Mouse (Mus musculus) kidney, postnatal 14 days (tissue): ENCODE measurements around the gene Osbpl11.
"Not testable (repeated sequence)": the region's sequence is repeated elsewhere in the genome, so short reads cannot be mapped to it uniquely, and the experiment has no call there.

Experiments
- DNase-seq: peaks from one replicate; pipeline ENCODE4 v3.0.0; 2022; ENCODE audit warnings: mixed read lengths

Gene Osbpl11

DNA sequence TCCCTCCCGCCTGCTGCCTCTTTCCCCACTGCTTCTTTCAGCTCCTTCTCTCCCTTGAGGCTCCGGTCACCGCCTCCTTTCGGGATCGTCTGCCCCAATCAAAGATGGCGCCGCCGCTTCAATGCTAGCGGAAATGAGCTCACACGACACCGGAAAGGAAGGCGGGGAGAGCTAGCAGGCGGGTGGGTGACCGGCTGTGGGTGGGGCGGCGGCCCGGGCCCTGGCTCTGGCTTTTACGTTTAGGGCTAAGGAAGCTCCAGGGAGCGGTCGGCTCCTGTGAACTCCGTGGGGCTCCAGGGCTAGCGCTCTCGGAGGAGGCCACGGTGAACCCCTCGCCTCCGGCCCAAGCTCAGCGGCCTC, at the start of gene Osbpl11:
Gene Osbpl11 (plus strand): TSS at position 171 of the 360 bp plus-strand sequence.
- DNase-seq = peak; percentile 97

DNA sequence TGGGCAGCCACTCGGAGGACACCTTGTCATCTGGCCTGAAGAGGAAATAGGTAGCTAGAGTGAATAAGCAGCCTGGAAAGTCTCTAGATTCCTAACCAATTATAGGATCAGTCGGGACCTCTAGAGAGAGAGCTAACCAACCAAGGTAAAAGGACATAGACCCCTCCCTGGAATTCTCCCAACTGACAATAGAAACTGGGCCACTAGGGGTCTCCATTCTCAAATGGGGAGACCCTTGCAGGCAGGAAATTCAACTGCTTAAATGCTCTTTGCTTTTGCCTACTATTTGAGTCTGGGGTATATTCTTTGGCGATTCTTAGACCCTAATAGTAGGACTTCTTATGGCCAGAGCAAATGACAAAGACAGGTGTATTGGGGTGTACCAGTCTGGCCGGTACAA, 49.7 kb upstream of the Osbpl11 start:
- no peak for DNase-seq

GRCm38 (mm10) chr16:33139061-33139460, 45.8 kb upstream of the Osbpl11 start:
- DNase-seq = not testable (repeated sequence)

DNA sequence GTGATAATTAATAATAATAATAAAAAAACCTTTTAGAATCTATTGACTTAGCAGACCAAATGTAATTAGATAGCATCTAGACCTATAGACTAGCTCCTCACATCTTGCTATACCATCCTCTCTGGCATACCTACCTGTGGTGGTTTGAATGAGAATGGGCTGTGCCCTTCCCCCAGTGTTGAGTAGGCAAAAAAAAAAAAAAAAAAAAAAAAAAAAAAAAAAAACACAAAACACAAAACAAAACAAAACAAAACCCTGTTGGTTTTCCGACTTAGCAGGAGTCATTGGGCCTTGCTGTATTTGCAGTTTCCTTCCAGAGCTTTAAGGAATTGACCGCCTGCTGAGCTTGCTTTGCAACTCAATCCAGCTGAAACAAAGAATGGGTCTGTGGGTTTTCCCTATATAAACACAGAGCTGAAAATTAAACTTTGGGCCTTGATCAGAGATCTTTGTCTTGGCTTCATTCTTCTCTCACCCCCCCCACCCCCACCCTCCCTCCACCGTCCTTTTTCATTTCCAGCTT, 43.1 kb upstream of the Osbpl11 start:
- no peak for DNase-seq

DNA sequence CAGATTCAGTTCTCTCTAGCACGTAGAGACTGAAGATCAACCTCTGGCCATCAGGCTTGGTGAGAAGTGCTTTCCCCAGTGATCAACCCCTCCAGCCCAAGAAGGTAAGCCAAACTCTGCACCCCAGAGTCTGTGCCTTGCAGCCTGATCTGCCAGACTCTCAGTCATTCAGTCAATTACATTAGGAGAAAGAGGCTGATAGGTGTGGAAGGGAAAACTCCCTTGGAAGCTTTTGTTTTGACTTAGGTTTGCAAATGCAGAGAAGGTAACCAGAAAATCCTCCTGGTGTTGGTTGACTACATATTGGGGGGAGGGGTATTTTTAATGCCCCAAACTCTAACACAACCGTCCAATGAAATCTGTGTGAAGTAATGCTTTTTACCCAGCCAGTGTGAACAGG, 41.4 kb upstream of the Osbpl11 start:
- no peak for DNase-seq

- no peak for DNase-seq
These were observed 38.7 kb upstream of the Osbpl11 start for GRCm38 (mm10) chr16:33146185-33146584.

- DNase-seq = peak; percentile 17
These were observed 36.7 kb upstream of the Osbpl11 start for GRCm38 (mm10) chr16:33148135-33148534.

- DNase-seq = not testable (repeated sequence)
These were observed 34.0 kb upstream of the Osbpl11 start for GRCm38 (mm10) chr16:33150875-33151274.

DNA sequence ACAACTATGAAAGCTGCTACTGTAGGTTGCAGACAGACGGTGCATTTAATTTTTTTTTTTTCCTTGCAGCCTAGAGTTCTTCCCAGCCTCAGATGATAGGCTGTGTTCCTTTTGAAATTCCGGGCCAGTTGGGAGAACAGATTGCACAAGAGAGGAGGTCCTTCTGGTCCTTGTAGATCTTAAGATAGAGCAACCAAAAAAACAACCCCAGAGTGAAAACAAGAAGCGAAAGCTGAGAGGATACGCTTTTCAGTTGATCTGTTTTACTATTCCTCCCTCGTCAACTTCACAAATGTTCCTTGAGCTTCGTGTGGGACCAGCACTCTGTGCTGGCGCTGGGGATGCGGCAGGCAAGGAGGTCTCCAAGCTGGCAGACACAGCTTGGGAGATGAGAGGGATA, 33.3 kb upstream of the Osbpl11 start:
- DNase-seq = no peak

DNA sequence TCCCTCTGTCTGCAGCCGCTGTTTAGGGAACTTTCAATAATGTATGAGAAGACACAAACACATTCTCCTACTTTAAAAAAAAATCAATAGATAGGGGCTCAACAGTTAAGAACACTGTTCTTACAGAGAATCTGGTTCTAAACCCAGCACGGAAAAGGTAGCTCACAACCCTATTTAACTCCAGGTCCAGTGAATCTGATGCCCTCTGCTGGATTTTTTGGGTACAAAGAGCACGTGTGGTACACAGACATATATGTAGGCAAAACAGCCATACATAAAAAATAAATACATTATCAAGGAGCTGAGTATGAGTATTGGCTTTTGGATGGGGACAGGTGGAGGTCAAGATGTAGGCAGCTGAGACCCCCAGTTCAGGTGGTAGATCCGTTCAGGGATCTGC, 29.9 kb upstream of the Osbpl11 start:
- DNase-seq = peak; percentile 46

- no peak for DNase-seq
These were observed 26.9 kb upstream of the Osbpl11 start for GRCm38 (mm10) chr16:33158006-33158405.

GRCm38 (mm10) chr16:33158590-33159071, 26.2 kb upstream of the Osbpl11 start:
- no peak for DNase-seq

DNA sequence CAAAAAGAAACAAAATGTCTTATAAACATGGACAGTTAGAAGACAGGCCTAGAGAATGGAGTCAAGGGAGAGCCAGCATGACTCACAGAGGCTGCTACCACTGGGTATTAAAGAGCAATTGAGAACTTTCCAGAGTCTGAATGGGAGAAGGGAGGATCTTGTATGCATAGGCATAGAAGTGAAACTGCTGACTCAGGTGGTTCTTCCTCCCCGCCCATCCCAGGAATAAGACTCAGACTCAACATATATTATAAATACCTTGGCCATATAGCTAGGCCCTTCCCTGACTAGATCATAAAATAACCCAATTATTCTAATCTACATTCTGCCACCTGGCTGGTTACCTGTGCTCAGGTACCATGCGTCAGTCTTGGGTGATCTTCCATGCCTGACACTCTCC, 25.5 kb upstream of the Osbpl11 start:
- no peak for DNase-seq

DNA sequence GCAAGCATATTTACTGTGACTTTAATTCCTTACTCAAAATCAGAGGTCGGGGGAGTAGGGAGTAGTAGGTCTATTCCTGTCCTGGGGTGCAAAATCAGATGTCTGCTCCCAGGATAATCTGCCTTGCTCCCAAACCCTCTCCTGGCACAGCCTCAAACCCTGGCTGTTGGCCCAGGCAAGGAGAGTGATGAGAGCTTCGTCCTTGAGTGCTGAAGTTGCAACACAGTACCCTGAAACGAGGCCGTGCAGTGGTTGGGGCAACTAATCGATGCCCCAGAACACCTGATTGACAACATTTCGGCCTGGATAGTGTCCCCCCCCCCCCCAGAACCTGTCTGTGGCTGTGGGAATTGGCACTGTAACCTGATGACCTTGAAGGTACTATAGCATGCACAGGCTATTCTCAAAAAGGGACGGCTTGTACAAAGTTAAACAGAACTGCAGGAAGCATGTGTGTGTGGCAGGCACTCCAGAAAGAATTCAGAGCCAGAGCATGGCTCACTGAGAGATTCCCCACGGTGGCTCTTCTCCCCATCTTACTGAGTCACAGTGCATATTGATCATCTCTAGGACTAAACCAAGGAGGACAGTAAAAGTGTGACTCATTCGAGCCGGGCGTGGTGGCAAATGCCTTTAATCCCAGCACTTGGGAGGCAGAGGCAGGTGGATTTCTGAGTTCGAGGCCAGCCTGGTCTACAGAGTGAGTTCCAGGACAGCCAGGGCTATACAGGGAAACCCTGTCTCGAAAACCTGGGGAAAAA, 21.4 kb upstream of the Osbpl11 start:
- no peak for DNase-seq

- DNase-seq = not testable (repeated sequence)
These were observed 18.6 kb upstream of the Osbpl11 start for GRCm38 (mm10) chr16:33166284-33166683.

DNA sequence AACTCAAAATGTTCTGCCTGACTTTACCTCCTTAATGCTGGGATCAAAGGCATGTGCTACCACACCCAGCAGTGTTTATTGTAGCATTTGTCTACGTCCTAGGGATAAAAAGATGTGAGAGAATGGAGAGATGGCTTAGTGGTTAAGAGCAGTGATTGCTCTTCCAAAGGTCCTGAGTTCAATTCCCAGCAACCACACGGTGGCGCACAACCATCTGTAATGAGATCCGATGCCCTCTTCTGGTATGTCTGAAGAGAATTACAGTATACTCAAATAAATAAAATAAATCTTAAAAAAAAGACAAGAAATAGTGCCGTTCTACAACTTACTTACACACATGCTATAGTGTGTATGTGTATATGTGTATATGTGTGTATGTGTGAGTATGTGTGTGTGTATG, 17.3 kb upstream of the Osbpl11 start:
- no peak for DNase-seq

- no peak for DNase-seq
These were observed 15.3 kb upstream of the Osbpl11 start for GRCm38 (mm10) chr16:33169471-33170034.

- peak; percentile 66 for DNase-seq
These were observed 13.9 kb upstream of the Osbpl11 start for GRCm38 (mm10) chr16:33170716-33171587.

DNA sequence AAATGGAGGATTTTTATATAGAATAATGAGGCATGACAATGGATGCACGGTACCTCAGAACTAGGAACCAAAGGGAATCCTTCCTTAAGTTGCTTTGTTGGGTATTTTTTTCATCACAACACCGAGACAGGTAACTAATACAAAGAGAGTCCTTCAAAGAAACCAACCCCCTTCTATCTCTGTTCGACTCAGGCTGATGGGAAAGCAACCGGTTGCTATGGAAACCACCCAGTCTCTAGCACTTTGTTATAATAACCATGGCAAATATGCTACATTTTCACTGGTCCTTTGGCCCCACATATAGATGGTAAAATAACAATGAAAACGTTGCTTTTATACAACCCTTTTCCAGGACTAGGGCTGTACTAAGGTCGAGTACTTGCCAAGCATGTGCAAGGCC, 13.1 kb upstream of the Osbpl11 start:
- DNase-seq = no peak

DNA sequence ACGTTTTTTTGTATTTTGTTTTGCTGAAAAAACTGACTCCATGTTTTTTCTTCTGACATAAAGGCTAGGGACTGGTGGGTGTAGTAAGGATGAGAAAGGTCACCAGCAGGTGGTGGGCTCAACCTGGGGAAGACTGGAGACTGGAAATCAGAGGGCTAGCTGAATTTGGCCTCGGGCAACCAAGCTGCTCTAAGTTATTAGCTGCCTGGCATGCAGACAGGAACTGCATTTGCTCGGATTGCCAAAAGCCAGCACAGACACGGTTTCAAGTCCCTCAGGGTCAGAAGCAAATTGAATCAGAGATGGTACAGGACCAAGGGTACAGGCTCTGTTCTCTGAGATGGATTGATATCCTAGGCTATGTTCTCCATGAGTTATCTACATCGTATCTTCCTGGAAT, 11.7 kb upstream of the Osbpl11 start:
- DNase-seq = no peak

DNA sequence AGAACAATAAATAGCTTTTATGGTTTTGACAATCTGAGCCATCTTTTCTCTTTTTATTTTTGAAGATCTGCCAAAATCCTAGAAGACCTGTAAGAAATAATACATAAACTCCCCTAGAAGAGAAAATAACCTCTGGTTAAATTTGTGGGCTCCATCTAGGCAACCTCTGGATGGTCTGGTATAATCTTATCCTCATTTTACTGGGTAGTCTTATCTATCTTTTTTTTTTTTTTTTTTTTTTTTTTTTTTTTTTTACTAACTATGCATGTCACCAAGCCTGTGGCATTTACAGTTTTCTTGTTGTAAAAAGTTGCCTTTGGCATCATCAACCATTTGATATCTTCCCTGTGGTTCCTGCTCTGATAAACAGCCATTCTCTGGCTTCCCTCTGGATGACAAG, 10.2 kb upstream of the Osbpl11 start:
- no peak for DNase-seq

DNA sequence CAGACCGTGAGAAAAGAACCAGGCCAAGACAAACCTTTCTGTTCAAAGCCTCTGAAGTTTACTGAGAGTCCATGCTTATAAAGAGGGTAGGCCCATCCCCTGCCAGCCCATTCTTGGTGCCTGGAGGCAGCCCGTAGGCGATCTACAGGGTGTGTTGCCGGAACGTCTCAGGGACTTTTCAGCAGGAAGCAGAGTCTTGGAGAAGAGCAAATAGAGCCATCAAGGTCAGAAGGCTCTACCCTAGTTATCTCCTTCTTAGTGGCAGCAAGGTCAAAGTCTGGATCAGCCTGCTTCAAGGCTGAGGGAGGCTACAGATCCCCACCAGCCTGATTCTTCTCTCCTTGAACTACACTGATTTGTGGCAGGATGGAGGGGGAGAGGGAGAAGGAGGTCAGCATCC, 8.0 kb upstream of the Osbpl11 start:
- not testable (repeated sequence) for DNase-seq

DNA sequence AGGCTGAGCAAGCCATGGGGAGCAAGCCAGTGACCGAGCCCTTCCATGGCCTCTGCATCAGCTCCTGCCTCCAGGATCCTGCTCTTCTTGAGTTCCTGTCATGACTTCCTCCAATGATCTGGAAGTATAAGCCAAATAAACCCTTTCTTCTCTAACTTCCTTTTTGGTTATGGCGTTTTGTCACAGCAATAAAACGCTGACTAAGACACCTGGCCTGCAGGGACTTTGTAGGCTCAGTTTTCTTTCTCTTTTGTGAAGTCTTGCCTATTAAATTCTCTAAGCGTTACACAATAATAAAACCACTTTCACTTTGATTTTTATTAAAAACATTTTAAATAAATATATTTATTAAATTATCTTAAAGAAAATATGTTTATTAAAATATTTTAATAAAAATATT, 7.1 kb upstream of the Osbpl11 start:
- no peak for DNase-seq
